Mouse (Mus musculus): Measurements from ENCODE around the gene Kcnj9.

DNA sequence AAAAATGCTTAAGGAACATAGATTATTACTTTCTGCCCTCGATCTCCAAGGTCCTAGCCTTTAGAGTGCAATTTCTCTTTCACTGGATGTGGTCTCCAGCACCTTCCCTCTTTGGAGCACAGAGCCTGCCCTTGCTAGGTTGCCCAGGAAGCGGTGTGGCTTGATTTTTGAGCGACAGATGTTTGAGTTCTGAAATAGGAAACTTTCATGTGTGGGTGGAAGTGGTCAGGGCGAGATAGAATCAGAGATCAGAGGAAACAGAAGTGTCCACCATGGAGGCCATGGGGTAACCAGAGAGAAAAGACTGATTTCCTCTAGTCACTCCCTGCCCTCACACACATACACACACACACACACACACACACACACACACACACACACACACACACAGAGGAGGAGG, 22.9 kb downstream of the Kcnj9 start:
- no peak for TF ChIP-seq POLR2A (IDR thresholded peaks at IDR 0.05; ENCODE audit: extremely low read depth, insufficient read depth, low read length)
- no peak for TF ChIP-seq CTCF (IDR thresholded peaks at IDR 0.05; ENCODE audit: extremely low read depth, insufficient read depth, low read length)

Measured in cortical plate, adult 2 months (tissue).